Mouse (Mus musculus) heart, embryonic 11.5 days (tissue): Measurements from ENCODE around the gene AI464131. TPM values are rescaled to one million over a fixed set of nuclear protein-coding genes. Genes with fewer than 3 reads are reported as not detected.

Source experiments
- ATAC-seq: fragments of 200-750 bp; cut with Nextera tagmentation; replicated peaks from 2 replicates; pipeline ENCODE4 v1.8.0; 2017; ENCODE audit warnings: moderate library complexity; ENCODE audit not compliant: insufficient number of reproducible peaks, low FRiP score, low TSS enrichment
- H3K27ac ChIP-seq: fragments of 300-500 bp; sonication (generic); 2 replicates; pipeline ENCODE4 v1.5.1; 2014; ENCODE audit warnings: mild to moderate bottlenecking, low read depth, low read length
- H3K27me3 ChIP-seq: fragments of 300-500 bp; sonication (generic); 2 replicates; pipeline ENCODE4 v1.6.1; 2014; ENCODE audit warnings: mild to moderate bottlenecking, low read length, mixed read lengths; ENCODE audit not compliant: control insufficient read depth, insufficient read depth
- H3K36me3 ChIP-seq: fragments of 300-500 bp; sonication (generic); 2 replicates; pipeline ENCODE4 v1.6.1; 2014; ENCODE audit warnings: mild to moderate bottlenecking, low read length, moderate library complexity, mixed read lengths; ENCODE audit not compliant: control insufficient read depth, insufficient read depth
- H3K4me1 ChIP-seq: fragments of 300-500 bp; sonication (generic); 2 replicates; pipeline ENCODE4 v1.6.1; 2014; ENCODE audit warnings: low read length; ENCODE audit not compliant: control insufficient read depth, insufficient read depth
- H3K4me2 ChIP-seq: fragments of 300-500 bp; sonication (generic); 2 replicates; pipeline ENCODE4 v1.6.1; 2014; ENCODE audit warnings: mild to moderate bottlenecking, moderate library complexity
- H3K4me3 ChIP-seq: fragments of 300-500 bp; sonication (generic); 2 replicates; pipeline ENCODE4 v1.5.1; 2014; ENCODE audit warnings: low read depth, low read length
- H3K9ac ChIP-seq: fragments of 300-500 bp; sonication (generic); 2 replicates; pipeline ENCODE4 v1.6.1; 2014; ENCODE audit warnings: mild to moderate bottlenecking, low read depth, low read length, moderate library complexity
- H3K9me3 ChIP-seq: fragments of 300-500 bp; sonication (generic); replicated peaks from 2 replicates; pipeline ENCODE4 v1.6.1; 2016; ENCODE audit warnings: low read length; ENCODE audit not compliant: control insufficient read depth
- WGBS: fragments of 180-500 bp; shearing (Covaris S2); extraction: QIAGEN DNeasy Blood & Tissue Kit; methylation state at CpG from one replicate; pipeline ENCODE4 v1.1.7; 2014; ENCODE audit not compliant: insufficient replicate concordance; 5-methylcytosine and 5-hydroxymethylcytosine counted together
- polyA plus RNA-seq: library from polyadenylated mRNA; unstranded; fragments of >200 nt; fragmentation: Nextera tagmentation; extraction: Ambion mirVana; gene quantifications from 2 replicates; pipeline ENCODE4 v1.2.1, GENCODE M21; 2014

AI464131 gene
- polyA plus RNA-seq, 1 experiment from 2014 or later, result 2.9 TPM

- no peak overlapping the region for H3K4me3 ChIP-seq
- H3K9ac ChIP-seq, result no peak overlapping the region
- peaks cover 9% of the 10 kb centered on the region; the same call in 1 of the 2 replicates for H3K27me3 ChIP-seq
- 0 out of 2 replicates have a peak, but pooled peaks cover 5% of the 10 kb centered on the region for H3K4me1 ChIP-seq
- H3K27ac ChIP-seq, result no peak overlapping the region
- no peaks in the 10 kb centered on the region for H3K36me3 ChIP-seq
- 74% methylated on average over 7 of the region's 7 CpGs for WGBS
- H3K9me3 ChIP-seq, result no peaks in the 10 kb centered on the region
- ATAC-seq, result no peak
- H3K4me2 ChIP-seq, result no peak overlapping the region
These were observed 23.7 kb upstream of the AI464131 start for GRCm38 (mm10) chr4:41526553-41526952.

DNA sequence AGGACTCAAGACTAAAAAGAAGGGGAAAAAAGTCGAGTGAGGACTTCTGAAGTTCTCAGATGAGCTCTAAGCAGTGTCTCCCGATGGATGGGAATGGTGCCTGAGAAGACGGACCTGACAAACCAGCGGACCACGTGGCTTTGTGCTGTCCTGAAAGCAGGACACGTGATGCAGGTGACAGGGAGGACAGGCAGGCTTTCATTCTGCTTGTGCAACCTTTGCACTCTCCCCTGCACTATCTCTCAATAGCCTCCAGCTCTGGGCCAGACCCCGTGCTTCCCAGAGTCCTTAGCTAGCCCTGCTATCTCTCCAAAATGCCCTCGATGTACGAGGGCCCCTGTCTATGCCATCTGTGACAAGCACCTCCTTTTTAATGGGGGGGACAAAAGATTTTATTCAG, 22.0 kb upstream of the AI464131 start:
- Histone ChIP-seq H3K27ac (no peak overlapping the region), H3K27me3 (peaks cover 15% of the 10 kb centered on the region), H3K9ac (no peak overlapping the region), H3K36me3 (no peaks in the 10 kb centered on the region), H3K9me3 (no peaks in the 10 kb centered on the region), H3K4me1 (0 out of 2 replicates have a peak, but pooled peaks cover 5% of the 10 kb centered on the region), H3K4me3 (no peak overlapping the region), H3K4me2 (no peak overlapping the region)
- no peak for ATAC-seq
- 66% methylated on average over 9 of the region's 9 CpGs for WGBS

DNA sequence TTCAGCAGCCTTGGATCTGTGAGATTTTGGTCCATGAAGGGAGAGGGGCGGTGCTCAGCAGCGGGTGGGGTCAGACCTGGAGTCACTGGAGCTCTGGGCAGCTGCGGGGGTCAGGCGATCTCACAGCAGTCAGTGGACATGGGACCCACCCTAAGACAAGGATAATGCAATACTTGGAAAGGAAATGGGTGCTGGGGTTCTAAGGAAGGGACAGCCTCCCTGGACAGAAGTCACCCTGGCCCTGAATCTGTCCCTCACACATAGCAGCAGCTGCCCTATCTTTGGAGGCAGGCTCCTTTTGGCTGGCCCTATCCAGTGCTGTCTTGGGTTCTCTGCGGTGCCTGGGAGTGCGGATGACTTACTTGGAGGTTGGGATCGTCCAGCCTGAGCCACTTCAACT, 21.0 kb upstream of the AI464131 start:
- H3K4me3 ChIP-seq, result no peak overlapping the region
- 54% methylated on average over 7 of the region's 7 CpGs for WGBS
- H3K4me2 ChIP-seq, result no peak overlapping the region
- H3K27ac ChIP-seq, result no peak overlapping the region
- H3K36me3 ChIP-seq, result no peaks in the 10 kb centered on the region
- no peak overlapping the region for H3K9ac ChIP-seq
- ATAC-seq, result no peak
- H3K27me3 ChIP-seq, result peaks cover 15% of the 10 kb centered on the region
- H3K4me1 ChIP-seq, result 0 out of 2 replicates have a peak, but pooled peaks cover 5% of the 10 kb centered on the region
- H3K9me3 ChIP-seq, result no peaks in the 10 kb centered on the region

GRCm38 (mm10) chr4:41522788-41523187, 19.9 kb upstream of the AI464131 start:
- no peaks in the 10 kb centered on the region for H3K9me3 ChIP-seq
- ATAC-seq, result no peak
- WGBS, result 37% methylated on average over 5 of the region's 5 CpGs
- no peak overlapping the region for H3K27ac ChIP-seq
- no peak overlapping the region for H3K4me2 ChIP-seq
- H3K4me3 ChIP-seq, result no peak overlapping the region
- H3K4me1 ChIP-seq, result no peaks in the 10 kb centered on the region
- H3K36me3 ChIP-seq, result no peaks in the 10 kb centered on the region
- no peak overlapping the region for H3K9ac ChIP-seq
- H3K27me3 ChIP-seq, result peaks cover 12% of the 10 kb centered on the region

GRCm38 (mm10) chr4:41522136-41522535, 19.3 kb upstream of the AI464131 start:
- no peak overlapping the region for H3K27ac ChIP-seq
- H3K27me3 ChIP-seq, result peaks cover 12% of the 10 kb centered on the region
- H3K9me3 ChIP-seq, result no peaks in the 10 kb centered on the region
- H3K9ac ChIP-seq, result no peak overlapping the region
- WGBS, result 88% methylated on average over 6 of the region's 6 CpGs
- H3K4me2 ChIP-seq, result no peak overlapping the region
- no peak for ATAC-seq
- H3K4me3 ChIP-seq, result no peak overlapping the region
- no peaks in the 10 kb centered on the region for H3K4me1 ChIP-seq
- H3K36me3 ChIP-seq, result no peaks in the 10 kb centered on the region

GRCm38 (mm10) chr4:41520641-41521040, 17.8 kb upstream of the AI464131 start:
- peaks cover 8% of the 10 kb centered on the region for H3K27me3 ChIP-seq
- H3K36me3 ChIP-seq, result no peaks in the 10 kb centered on the region
- H3K4me1 ChIP-seq, result no peaks in the 10 kb centered on the region
- no peaks in the 10 kb centered on the region for H3K9me3 ChIP-seq
- WGBS, result 31% methylated on average over 14 of the region's 14 CpGs
- H3K27ac ChIP-seq, result no peak overlapping the region
- no peak for ATAC-seq
- no peak overlapping the region for H3K9ac ChIP-seq
- no peak overlapping the region for H3K4me2 ChIP-seq
- H3K4me3 ChIP-seq, result no peak overlapping the region

GRCm38 (mm10) chr4:41519195-41519594, 16.3 kb upstream of the AI464131 start:
- 86% methylated on average over 5 of the region's 5 CpGs for WGBS
- Histone ChIP-seq H3K27me3 (peaks cover 8% of the 10 kb centered on the region), H3K9ac (no peak overlapping the region), H3K27ac (no peak overlapping the region), H3K9me3 (no peaks in the 10 kb centered on the region), H3K4me3 (no peak overlapping the region), H3K36me3 (no peaks in the 10 kb centered on the region), H3K4me1 (no peaks in the 10 kb centered on the region), H3K4me2 (no peak overlapping the region)
- no peak for ATAC-seq

DNA sequence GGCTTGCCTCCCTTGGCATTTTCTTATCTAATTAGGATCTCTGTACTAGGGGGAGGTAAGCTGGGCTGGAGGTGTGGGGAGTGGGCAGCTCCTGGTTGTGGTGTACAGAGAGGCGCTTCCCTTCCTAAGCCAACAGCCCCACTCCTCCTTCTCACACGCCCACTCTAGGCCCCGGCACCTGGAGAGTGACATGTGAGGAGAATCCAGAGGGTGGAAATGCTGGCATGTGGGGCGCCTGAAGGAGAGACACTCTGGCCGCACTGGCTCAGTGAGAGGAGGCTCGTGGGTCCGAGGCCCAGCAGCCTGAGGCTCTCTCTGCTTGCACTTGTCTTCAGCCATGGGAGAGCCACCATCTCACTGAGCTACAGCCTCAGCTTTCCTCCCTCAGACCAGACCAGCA, 15.5 kb upstream of the AI464131 start:
- no peak overlapping the region for H3K4me2 ChIP-seq
- WGBS, result 77% methylated on average over 7 of the region's 7 CpGs
- H3K9me3 ChIP-seq, result no peaks in the 10 kb centered on the region

GRCm38 (mm10) chr4:41517233-41517632, 14.4 kb upstream of the AI464131 start, which contains the start of gene 1110017D15Rik:
TSS of gene 1110017D15Rik (minus strand) at chr4:41517333.
- ATAC-seq, result no peak
- Histone ChIP-seq H3K27ac (no peak within 1 kb of the TSS), H3K4me2 (no peak within 1 kb of the TSS), H3K27me3 (peaks cover 15% of the 10 kb centered on the region), H3K9me3 (no peaks in the 10 kb centered on the region), H3K36me3 (no peaks in the 10 kb centered on the region), H3K9ac (no peak within 1 kb of the TSS), H3K4me3 (no peak within 1 kb of the TSS), H3K4me1 (no peaks in the 10 kb centered on the region)
- WGBS, result 69% methylated on average over 2 of the region's 2 CpGs

More for the DNA sequence above, 15.5 kb upstream of the AI464131 start:
- H3K36me3 ChIP-seq, result no peaks in the 10 kb centered on the region
- no peaks in the 10 kb centered on the region for H3K4me1 ChIP-seq
- peaks cover 13% of the 10 kb centered on the region for H3K27me3 ChIP-seq
- no peak overlapping the region for H3K9ac ChIP-seq
- no peak for ATAC-seq
- no peak overlapping the region for H3K4me3 ChIP-seq
- no peak overlapping the region for H3K27ac ChIP-seq
